Mouse (Mus musculus) limb, embryonic 11.5 days (tissue): Measurements from ENCODE around the gene BC035947. TPM values are rescaled to one million over a fixed set of nuclear protein-coding genes. Genes with fewer than 3 reads are reported as not detected.

Experiments
- ATAC-seq: fragments of 200-750 bp; cut with Nextera tagmentation; 2 replicates; pipeline ENCODE4 v1.8.0; 2017; ENCODE audit warnings: low read depth; ENCODE audit not compliant: insufficient number of reproducible peaks, low FRiP score, low TSS enrichment
- DNase-seq: peaks from one replicate; pipeline ENCODE4 v3.0.0-alpha.2; 2015; ENCODE audit warnings: low spot score
- H3K27ac ChIP-seq: fragments of 300-500 bp; sonication (generic); replicated peaks from 2 replicates; pipeline ENCODE4 v1.5.1; 2014; ENCODE audit warnings: low read depth, mild to moderate bottlenecking, low read length
- H3K27me3 ChIP-seq: fragments of 300-500 bp; sonication (generic); 2 replicates; pipeline ENCODE4 v1.6.1; 2014; ENCODE audit warnings: mild to moderate bottlenecking, low read length, mixed read lengths; ENCODE audit not compliant: control insufficient read depth, insufficient read depth
- H3K36me3 ChIP-seq: fragments of 300-500 bp; sonication (generic); 2 replicates; pipeline ENCODE4 v1.6.1; 2014; ENCODE audit warnings: mild to moderate bottlenecking, low read length, moderate library complexity, mixed read lengths; ENCODE audit not compliant: control insufficient read depth, insufficient read depth
- H3K4me1 ChIP-seq: fragments of 300-500 bp; sonication (generic); 2 replicates; pipeline ENCODE4 v1.6.1; 2014; ENCODE audit warnings: low read length, mixed read lengths; ENCODE audit not compliant: control insufficient read depth, insufficient read depth
- H3K4me2 ChIP-seq: fragments of 300-500 bp; sonication (generic); 2 replicates; pipeline ENCODE4 v1.6.1; 2014; ENCODE audit warnings: low read depth, mild to moderate bottlenecking, moderate library complexity; ENCODE audit not compliant: severe bottlenecking
- H3K4me3 ChIP-seq: fragments of 300-500 bp; sonication (generic); 2 replicates; pipeline ENCODE4 v1.5.1; 2014; ENCODE audit warnings: low read depth, low read length
- H3K9ac ChIP-seq: fragments of 300-500 bp; sonication (generic); 2 replicates; pipeline ENCODE4 v1.6.1; 2014; ENCODE audit warnings: mild to moderate bottlenecking, low read length
- H3K9me3 ChIP-seq: fragments of 300-500 bp; sonication (generic); 2 replicates; pipeline ENCODE4 v1.6.1; 2016; ENCODE audit warnings: low read length; ENCODE audit not compliant: control insufficient read depth
- WGBS: fragments of 180-500 bp; shearing (Covaris S2); extraction: QIAGEN DNeasy Blood & Tissue Kit; methylation state at CpG from one replicate; pipeline ENCODE4 v1.1.7; 2014; 5-methylcytosine and 5-hydroxymethylcytosine counted together
- polyA plus RNA-seq: library from polyadenylated mRNA; unstranded; fragments of >200 nt; fragmentation: Nextera tagmentation; extraction: Ambion mirVana; gene quantifications from 2 replicates; pipeline ENCODE4 v1.2.1, GENCODE M21; 2014

The BC035947 gene
- polyA plus RNA-seq, 1 experiment from 2014 or later, result 0.31 TPM

DNA sequence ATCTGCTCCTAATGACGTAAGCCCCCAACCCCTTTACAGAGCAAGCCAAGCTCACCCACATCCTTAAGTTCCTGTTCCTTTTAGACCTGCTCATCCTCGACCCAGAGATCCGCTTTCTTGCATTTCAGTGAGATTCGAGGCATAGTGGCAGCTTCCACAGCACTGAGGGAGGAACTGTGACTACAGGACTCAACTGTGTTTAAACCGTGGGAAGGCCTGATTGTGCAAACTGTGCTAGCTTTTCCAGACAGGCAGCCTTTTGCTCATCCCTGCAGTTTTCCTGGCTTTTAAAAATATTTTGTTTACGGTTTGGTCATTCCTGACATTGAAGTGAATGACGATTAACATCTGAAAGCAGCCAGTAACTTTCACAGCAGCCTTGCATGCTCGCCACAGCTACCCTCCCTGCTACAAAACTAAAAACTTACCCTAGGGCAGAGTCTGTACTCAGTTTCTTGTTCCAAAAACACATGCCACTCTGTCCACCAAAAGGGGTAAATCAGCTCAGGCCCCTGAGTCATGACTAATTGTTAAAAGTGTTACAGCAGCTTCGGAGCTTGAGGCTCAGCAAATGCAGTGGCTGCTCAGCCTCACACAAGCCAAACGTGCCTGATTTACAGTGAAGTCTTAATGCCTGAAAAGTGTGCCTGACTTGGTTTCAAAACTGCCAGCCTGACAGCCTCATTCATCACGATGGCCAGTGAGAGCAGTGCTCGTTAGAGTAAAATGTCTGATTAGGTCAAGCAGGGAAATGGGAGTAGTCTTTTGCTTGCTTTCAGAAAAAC lies 60.7 kb downstream of the BC035947 start:
- H3K27ac ChIP-seq, result no peak overlapping the region; the same call in 1 of the 2 replicates
- peaks cover 3% of the 10 kb centered on the region; the same call in 1 of the 2 replicates for H3K36me3 ChIP-seq
- no peak overlapping the region for H3K9ac ChIP-seq
- no peak overlapping the region for H3K4me2 ChIP-seq
- DNase-seq (no peak), ATAC-seq (no peak)
- H3K4me1 ChIP-seq, result no peaks in the 10 kb centered on the region
- H3K9me3 ChIP-seq, result no peaks in the 10 kb centered on the region
- WGBS, result 73% methylated on average over 12 of the region's 12 CpGs
- H3K4me3 ChIP-seq, result no peak overlapping the region
- no peaks in the 10 kb centered on the region for H3K27me3 ChIP-seq

- Histone ChIP-seq H3K4me2 (no peak overlapping the region), H3K27me3 (no peaks in the 10 kb centered on the region), H3K4me1 (peaks cover 2% of the 10 kb centered on the region; the same call in 1 of the 2 replicates), H3K9me3 (no peaks in the 10 kb centered on the region), H3K27ac (no peak overlapping the region), H3K9ac (no peak overlapping the region), H3K4me3 (no peak overlapping the region), H3K36me3 (no peaks in the 10 kb centered on the region; the same call in 1 of the 2 replicates)
- ATAC-seq (no peak), DNase-seq (no peak)
- 83% methylated on average over 1 of the region's 1 CpGs for WGBS
These were observed 63.9 kb downstream of the BC035947 start for GRCm38 (mm10) chr1:78448091-78448490.

Other genes with a start within 250 kb of the BC035947 start
- gene Sgpp2, start 201.8 kb downstream of the BC035947 start, polyA plus RNA-seq, result 0.65 and 1.4 TPM in 2 replicates
- gene Farsb, start 23.3 kb downstream of the BC035947 start, polyA plus RNA-seq, result 161 and 165 TPM in 2 replicates
- not detected in 2 replicates for gene Mogat1, start 1.2 kb downstream of the BC035947 start, polyA plus RNA-seq
- 85.6 and 88.6 TPM in 2 replicates for gene Acsl3, start 145.7 kb upstream of the BC035947 start, polyA plus RNA-seq
- gene Utp14b, start 145.9 kb upstream of the BC035947 start, polyA plus RNA-seq, result 5.3 and 5.4 TPM in 2 replicates